8 mouse cellular contexts compared by ENCODE assay signal in the genomic region with DNA sequence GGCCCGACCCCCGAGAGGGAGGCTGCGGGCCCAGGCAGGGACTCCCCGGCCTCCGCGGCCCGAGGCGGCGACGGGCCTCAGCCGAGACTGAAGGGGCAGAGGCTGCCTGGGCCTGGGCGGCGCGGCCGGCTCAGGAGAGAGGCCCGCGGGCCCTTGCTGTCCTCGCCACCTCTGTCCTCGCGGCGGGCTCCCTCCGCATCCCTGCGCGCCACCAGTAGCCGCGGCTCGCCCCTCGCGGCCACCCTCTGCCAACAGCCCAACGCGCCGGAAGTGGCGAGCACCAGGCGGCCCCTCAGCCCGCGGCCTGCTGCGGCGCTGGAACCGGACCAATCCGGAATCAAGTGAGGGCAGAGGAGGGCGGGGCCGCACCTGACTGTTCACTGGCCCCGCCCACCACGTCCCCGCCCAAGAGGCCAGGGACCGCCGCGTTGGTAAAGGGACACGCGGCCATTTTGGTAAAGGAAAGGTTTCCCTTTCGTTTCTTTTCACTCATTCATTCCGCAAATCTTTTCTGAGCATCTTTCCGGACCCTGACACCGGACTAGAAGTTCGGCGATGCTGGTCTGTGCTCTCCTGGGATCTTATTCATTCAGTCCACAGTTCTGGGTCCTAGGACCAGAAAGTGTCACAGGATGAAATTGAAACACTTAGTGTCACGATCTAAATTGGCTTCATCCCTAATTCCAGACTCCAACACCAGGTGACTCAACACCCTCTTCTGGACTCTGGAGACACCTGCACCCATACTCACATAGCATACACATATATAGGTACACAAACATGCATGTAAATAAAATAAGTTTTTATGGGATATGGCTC. TPM values are rescaled to one million over a fixed set of nuclear protein-coding genes. Genes with fewer than 3 reads are reported as not detected.
A peak's percentile ranks its signal among the peaks of the same experiment; 100 is the strongest.
DNase-seq lines count a peak whose midpoint lies in the region; ATAC-seq and TF ChIP-seq lines count a peak whose summit lies in the region.

A gene (minus strand): TSS at position 324 of the 819 bp plus-strand sequence.

- H3K4me1 ChIP-seq in G1E (ENCODE audit: insufficient read depth, low read depth, low read length), result peaks cover 39% of the 10 kb centered on the region
- H3K4me1 ChIP-seq in forebrain, postnatal 0 days (ENCODE audit: insufficient read depth), result peaks cover 15% of the 10 kb centered on the region
- peaks cover 13% of the 10 kb centered on the region for H3K4me1 ChIP-seq in lung, embryonic 15.5 days

- H3K4me3 ChIP-seq in G1E (ENCODE audit: low read depth, low read length), result peak within 1 kb of the TSS; percentile 95
- H3K4me3 ChIP-seq in forebrain, postnatal 0 days (ENCODE audit: low read depth, low read length), result peak within 1 kb of the TSS; percentile 99
- peak within 1 kb of the TSS; percentile 91 for H3K4me3 ChIP-seq in lung, embryonic 15.5 days

- ATAC-seq in G1E (ENCODE audit: extremely low read depth, insufficient number of reproducible peaks, low FRiP score, poor library complexity, severe bottlenecking), result peak; percentile 88
- ATAC-seq in forebrain, postnatal 0 days, result peak; percentile 94
- ATAC-seq in lung, embryonic 15.5 days (ENCODE audit: borderline replicate concordance, extremely low read depth, low FRiP score, low TSS enrichment), result peak; percentile 97

- peaks cover 16% of the 10 kb centered on the region for H3K36me3 ChIP-seq in G1E (replicated peaks)
- no peaks in the 10 kb centered on the region for H3K36me3 ChIP-seq in forebrain, postnatal 0 days (ENCODE audit: insufficient read depth)
- no peaks in the 10 kb centered on the region for H3K36me3 ChIP-seq in lung, embryonic 15.5 days

- no peak for TF ChIP-seq CTCF in G1E (IDR thresholded peaks at IDR 0.05; ENCODE audit: low read depth, low read length)
- peak; percentile 25; the same call in 1 of the 2 replicates for TF ChIP-seq CTCF in forebrain, postnatal 0 days (IDR thresholded peaks at IDR 0.05; ENCODE audit: low read depth)

- peak within 1 kb of the TSS; percentile 93 for H3K27ac ChIP-seq in forebrain, postnatal 0 days (ENCODE audit: low read depth, low read length)
- H3K27ac ChIP-seq in lung, embryonic 15.5 days, result peak within 1 kb of the TSS; percentile 81

- H3K4me2 ChIP-seq in forebrain, postnatal 0 days (ENCODE audit: low read depth), result peak within 1 kb of the TSS; percentile 71
- peak within 1 kb of the TSS; percentile 84 for H3K4me2 ChIP-seq in lung, embryonic 15.5 days

- WGBS in forebrain, postnatal 0 days, result under 1% methylated on average over 54 of the region's 57 CpGs
- WGBS in lung, embryonic 15.5 days, result under 1% methylated on average over 55 of the region's 57 CpGs

- H3K9me3 ChIP-seq in G1E (replicated peaks), result no peaks in the 10 kb centered on the region
- H3K9me3 ChIP-seq in forebrain, postnatal 0 days (ENCODE audit: low read length), result no peaks in the 10 kb centered on the region
- H3K9me3 ChIP-seq in lung, embryonic 15.5 days, result no peaks in the 10 kb centered on the region

- peak; percentile 95 for DNase-seq in G1E (ENCODE audit: low spot score)
- peak; percentile 95 to 98 for DNase-seq in cerebellum, adult 18-20 months
- DNase-seq in forebrain, postnatal 0 days, result peak; percentile 96
- peak; percentile 97 for DNase-seq in heart, postnatal 4 days
- peak; percentile 89 to 90 for DNase-seq in layer of hippocampus, adult 8-10 months (ENCODE audit: low spot score in 2 of 2)
- peak; percentile 91 for DNase-seq in ovary, adult 18-20 months (ENCODE audit: low spot score)
- peak; percentile 98 for DNase-seq in thymus, postnatal 0 days (ENCODE audit: low spot score)

- H3K27me3 ChIP-seq in G1E (ENCODE audit: insufficient read depth, low read length), result peaks cover 12% of the 10 kb centered on the region
- no peaks in the 10 kb centered on the region for H3K27me3 ChIP-seq in forebrain, postnatal 0 days (ENCODE audit: insufficient read depth, low read length)
- no peaks in the 10 kb centered on the region for H3K27me3 ChIP-seq in lung, embryonic 15.5 days

- peak within 1 kb of the TSS; percentile 99 for H3K9ac ChIP-seq in forebrain, postnatal 0 days
- peak within 1 kb of the TSS; percentile 97 for H3K9ac ChIP-seq in lung, embryonic 15.5 days

RNA-seq across cellular contexts. Expression of the gene that starts here (rescaled TPM):
- total RNA-seq in G1E (2014; fragmentation: Nextera tagmentation) (240 and 242 TPM in 2 replicates), G1E (2017) (49.6 and 50.0 TPM in 2 replicates)
- 114 and 180 TPM in 2 replicates for polyA plus RNA-seq in G1E (2012)
- 70.6 and 81.4 TPM in 2 replicates for total RNA-seq in forebrain, postnatal 0 days (2014; rRNA removed)
- polyA plus RNA-seq in forebrain, postnatal 0 days (2015; fragmentation: Nextera tagmentation; extraction: Ambion mirVana), result 29.8 and 42.8 TPM in 2 replicates
- total RNA-seq in heart, postnatal 4 days (2021), result 10 to 100 TPM; 48.9 to 50.3 TPM
- 10 to 100 TPM; 89.1 to 99.7 (median 96.2) TPM for total RNA-seq in layer of hippocampus, adult 8-10 months (2022)
- 39.4 and 44.5 TPM in 2 replicates for polyA plus RNA-seq in lung, embryonic 15.5 days (2015; fragmentation: Nextera tagmentation; extraction: Ambion mirVana)
- polyA plus RNA-seq in thymus, postnatal 0 days (2015; fragmentation: Nextera tagmentation; extraction: Ambion mirVana), result 46.8 and 56.5 TPM in 2 replicates

Comparison
In these comparisons a context has a peak if more than half of its experiments do, and no peak if none do; other contexts are left out.
1. Peak in every context shown above with its lines: DNase-seq, ATAC-seq, H3K4me3 ChIP-seq and H3K27ac ChIP-seq.